Mouse (Mus musculus) mesoderm, embryonic 11.5 days (tissue): Measurements from ENCODE around the gene Dcdc2c.

ENCODE experiments used
- DNase-seq: peaks from one replicate; pipeline ENCODE4 v3.0.0-alpha.2; 2012; ENCODE audit warnings: low read depth, low spot score

Dcdc2c gene

DNA sequence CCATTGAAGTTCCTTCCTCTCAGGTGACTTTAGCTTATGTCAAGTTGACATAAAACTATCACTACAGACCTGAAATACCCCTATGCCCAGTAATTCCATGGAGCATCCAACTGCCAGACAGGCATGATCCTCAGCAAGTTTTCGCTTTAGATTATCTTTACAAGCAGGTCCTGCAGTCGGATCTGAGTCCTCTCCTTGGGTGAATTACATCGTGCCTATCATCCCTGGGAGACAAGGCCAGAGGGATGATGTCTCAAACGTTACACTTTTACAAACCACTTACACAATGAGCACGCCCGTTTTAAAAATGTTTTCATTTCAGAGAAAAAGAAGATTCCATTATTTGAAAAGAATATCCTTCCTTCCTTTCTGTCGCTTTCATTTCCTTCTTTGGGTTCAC is 91.7 kb downstream of the Dcdc2c start:
- no peak for DNase-seq

DNA sequence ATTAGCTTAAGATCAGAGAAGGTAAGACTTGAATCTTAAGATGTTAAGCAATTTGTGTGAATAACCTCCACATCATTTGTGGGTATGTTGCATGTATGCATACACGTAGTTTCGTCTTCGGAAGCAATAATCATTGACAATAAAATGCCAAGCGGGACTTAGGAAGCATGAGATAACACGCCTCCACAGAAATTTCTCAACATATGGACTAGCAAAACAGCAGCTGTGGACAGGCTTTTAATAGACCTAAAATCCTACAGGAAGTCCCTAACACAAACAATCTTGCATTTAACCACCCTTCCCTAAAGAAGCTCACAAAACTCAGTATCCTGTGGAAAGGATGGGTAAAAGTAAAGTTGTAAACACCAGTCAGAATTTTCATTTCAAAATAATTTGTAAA is 93.4 kb downstream of the Dcdc2c start:
- no peak for DNase-seq

DNA sequence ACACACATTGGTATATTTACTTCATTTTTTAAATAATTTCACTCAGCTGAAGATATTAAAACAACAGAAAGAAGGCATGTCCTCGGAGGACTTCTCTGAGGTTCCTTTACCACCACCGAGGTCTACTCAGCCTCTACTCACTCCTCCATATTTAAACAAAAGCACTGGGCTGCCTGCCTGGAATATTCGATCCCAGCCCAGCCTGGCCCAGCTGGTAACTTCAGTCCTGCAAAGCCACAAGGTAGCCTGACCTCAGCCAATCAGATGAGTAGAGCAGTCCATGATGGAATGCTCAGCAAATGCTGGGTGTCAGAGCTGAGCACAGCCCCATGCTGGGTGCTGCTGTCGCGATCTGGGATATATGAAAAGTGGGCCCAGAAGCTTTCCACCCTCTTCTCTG is 115.7 kb downstream of the Dcdc2c start:
- DNase-seq: no peak

DNA sequence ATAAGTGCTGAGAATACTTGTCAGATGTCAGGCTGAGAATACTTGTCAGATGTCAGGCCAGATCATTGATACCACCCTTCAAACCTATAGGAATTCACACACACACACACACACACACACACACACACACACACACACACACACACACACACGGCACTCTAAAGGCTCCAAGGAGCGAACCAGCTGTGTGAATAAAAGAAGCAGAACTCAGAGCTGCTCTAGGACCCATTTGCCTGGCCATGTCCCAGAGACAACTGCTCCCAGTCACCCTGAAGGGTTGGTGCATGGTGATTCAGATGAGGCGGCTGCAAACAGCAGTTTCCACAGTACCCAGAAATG is 119.5 kb downstream of the Dcdc2c start:
- no peak for DNase-seq

DNA sequence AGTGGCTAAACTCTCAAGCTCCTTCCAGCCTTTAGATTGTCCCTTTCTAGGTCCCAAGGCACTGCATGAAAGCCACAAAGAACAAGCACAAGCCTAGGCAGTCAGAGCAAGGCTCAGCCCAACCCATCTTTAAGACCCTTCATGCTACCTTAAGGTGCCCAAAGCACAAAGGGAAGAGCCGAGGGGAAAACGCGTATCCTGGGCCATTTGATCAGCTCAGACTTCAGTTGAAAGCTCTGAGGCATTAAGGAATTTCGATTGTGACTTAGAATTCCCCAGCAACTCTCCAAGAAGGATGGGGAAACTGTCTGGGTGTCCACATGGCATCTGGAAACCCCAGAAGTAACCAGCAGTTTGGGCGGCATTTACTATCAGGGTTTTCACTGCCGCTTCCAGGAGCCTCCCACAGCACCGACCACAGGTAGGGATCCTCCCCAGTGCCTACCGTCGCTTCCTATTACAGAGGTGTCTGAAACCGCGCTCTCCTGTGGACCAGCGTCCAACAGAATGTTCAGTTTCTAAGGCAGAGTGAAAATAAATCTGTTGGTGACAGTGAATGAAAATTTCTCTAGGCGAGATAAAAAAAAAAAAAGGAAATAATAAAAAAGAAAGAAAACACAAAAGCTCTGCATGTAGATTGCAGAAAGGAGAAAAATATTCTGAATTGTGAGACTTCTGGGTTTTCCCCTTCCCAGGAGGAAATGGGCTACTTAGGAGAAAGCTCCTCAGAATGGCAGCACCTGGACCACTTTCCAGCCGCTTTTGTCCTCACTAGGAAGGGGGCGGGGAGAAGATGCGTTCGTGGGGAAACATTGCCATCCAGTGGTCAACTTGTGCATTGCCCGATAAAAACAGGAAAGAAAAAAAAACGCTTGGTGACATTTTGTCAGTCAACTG is 120.1 kb downstream of the Dcdc2c start:
- DNase-seq: peak; percentile 87

DNA sequence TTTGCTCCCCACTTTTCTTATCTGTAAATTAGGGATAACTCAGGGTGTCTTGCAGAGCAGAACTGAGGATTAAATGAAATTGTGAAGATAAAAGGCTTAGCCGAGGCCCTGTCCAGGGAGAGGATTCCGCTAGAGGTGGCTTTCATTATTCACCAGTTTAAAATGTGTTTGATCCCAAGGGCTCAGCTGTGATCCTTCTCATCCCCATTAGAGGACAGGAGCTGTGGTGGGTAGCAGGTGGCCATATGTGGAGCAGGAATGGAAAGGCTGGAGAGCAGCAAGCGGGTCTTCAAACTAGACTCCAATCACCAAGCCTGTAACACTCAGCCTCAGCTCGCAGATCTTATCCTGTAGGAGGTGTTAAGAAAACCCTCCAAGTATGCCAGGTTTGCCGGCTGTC is 122.3 kb downstream of the Dcdc2c start:
- no peak for DNase-seq

DNA sequence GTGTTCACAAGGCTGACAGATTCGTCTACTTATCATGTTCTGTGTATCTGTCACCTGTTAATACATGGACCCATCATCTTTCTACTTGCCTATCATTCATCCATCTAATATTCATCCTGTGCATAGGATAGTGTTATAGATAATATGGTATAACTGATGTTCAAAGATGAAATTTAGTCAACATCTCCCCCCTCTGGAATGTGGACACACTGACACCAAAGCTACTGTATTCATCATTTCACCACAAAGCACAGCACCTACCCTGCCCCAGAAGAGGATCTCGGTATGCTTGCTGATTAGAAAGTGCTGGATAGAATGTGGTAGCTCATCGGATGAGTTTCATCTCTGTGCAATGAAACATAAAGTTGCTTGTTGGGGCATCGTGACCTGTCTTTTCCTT is 135.2 kb downstream of the Dcdc2c start:
- no peak for DNase-seq

DNA sequence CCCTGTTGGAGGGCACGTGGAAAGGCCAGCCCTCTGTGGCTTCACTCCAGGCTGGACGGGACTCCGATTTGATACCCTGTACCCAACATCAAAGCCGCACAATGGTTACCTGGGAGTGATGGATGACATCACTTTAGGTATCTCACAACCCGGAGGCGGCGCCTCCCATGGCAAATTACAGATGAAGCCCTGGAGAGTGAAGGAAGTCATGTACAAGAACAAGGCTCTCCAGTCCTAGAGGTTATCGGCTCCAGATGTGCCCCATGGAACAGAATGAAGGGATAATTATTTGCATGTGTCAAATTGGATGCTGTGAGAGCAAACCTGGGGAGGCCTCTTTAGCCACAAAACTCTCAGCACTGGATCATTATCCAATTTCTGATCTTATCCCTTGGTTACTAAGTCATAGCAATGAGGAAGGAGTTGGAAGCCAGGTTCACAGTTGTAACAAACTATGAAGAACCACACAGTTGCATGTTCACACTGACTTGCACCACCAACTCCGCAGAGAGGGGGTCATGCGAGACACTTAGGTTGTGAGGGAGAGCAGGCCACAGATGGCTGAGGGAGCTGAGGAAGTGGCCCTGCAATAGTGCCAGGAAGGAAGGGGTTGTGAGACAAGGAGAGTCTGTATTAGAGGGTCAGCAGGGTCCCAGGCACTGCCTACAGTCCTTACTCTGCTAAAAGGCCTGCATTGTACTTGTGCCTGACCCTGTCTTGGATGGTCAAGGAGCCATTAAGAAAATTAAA is 144.4 kb downstream of the Dcdc2c start:
- DNase-seq: peak; percentile 17

DNA sequence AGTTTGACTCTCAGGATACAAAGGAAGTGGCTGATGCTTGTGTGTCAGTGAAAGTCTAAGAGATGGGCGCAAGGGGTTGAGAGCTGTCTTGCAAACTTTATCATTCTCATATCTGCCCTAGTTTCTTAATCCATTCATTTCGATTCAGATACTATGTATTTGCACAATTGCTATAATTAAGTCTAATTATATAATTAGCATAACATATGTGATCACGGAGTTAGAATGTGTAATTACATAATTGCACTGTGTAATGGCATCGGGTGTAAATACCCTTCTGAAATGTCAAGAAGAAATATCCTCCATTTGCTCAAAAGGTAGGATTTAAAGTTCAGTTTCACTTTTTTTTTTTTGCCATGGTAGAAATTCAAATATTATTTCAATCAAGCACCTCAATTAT is 149.9 kb downstream of the Dcdc2c start:
- DNase-seq: no peak

DNA sequence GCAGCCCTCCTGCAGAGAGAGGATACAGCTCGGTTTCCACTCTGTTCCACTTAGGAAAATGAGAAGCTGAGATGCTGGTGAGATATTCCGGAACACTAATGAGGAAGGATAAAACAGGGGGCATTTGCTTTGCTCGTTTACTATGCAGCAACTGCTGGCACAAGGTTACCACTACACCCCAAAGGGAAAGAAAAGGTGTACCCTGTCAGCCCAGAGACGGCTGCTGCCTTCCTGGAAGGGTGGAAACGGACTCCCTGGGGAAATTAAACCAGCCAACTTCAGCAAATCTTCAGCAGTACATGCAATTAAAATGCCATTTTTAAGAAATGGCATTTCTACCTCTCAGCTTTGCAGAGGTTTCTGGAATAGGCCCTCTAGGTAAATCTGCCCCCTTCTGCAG is 150.8 kb downstream of the Dcdc2c start:
- no peak for DNase-seq

DNA sequence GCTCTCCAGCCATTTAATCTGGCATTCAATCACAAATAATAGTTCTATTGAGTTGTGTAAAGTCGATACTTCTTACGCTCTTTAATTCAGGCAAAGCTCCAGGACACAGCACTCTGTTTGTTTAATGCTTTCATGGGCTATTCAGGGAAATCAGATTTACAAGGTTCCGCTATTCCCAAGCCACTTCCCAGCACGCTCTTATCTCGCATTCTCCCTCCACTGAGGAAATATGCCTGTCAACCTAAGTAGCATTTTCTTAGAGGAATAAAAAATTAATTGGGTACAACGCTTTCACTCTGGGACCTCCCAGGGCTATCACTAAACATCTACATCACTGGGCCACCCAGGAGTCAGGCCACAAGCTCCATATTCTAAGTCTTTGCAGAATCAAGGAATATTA is 160.1 kb downstream of the Dcdc2c start:
- no peak for DNase-seq
